Mouse (Mus musculus) CH12.LX (cell line): ENCODE data around the gene Rap1a.

Source experiments
- CTCF ChIP-seq, 2 experiments: IDR thresholded peaks in 1 of 2; conservative IDR thresholded peaks in 1 of 2; 2 replicates each; pipeline ENCODE4 v1.5.1; 2011 to 2012; ENCODE audit warnings: low read depth in 2 of 2, low read length in 2 of 2, improper control_type of control experiment in 1 of 2, inconsistent platforms in 1 of 2, mild to moderate bottlenecking in 1 of 2, moderate library complexity in 1 of 2
- SIN3A ChIP-seq: IDR thresholded peaks from 2 replicates; pipeline ENCODE4 v1.6.1; 2012; ENCODE audit warnings: low read length, improper control_type of control experiment, inconsistent platforms

GRCm38 (mm10) chr3:105688536-105688935 lies 112.6 kb downstream of the Rap1a start:
- no peak for TF ChIP-seq CTCF (conservative IDR thresholded peaks at IDR 0.05 in 1 of 2, IDR thresholded peaks at IDR 0.05 in 1 of 2; ENCODE audit: low read depth in 2 of 2, low read length in 2 of 2)
- TF ChIP-seq SIN3A, result no peak
